Mouse (Mus musculus): ENCODE results near the gene Cela3a.

DNA sequence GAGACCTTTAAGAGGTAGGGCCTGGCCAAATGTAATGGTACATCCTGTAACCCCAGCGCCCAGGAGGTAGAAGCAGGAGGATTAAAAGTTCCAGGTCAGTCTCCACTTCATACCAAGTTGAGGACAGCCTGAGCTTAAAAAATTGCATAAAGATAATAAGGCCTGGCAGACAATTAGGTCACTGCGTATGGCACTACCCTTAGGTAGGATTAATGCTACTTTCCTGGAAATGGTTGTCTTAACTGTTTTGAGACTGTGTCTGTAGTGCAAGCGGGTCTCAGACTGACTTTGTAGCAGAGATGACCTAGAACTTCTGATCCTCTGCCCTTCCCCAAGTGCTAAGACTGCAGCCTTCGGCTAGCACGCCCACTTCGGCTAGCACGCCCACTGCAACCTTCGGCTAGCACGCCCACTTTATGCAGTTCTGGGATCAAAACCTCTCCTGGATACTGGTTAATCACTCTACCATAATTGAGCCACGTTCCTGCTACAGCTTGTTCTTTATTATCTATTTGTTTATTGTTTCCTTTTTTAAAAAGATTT is 29.8 kb downstream of the Cela3a start:
- TF ChIP-seq CTCF (IDR thresholded peaks at IDR 0.05; ENCODE audit: control insufficient read depth, insufficient read depth, low read length) = no peak
- no peak for TF ChIP-seq POLR2A (IDR thresholded peaks at IDR 0.05; ENCODE audit: borderline replicate concordance, control insufficient read depth, low read depth, low read length)

All from bone marrow, adult 2 months (tissue).